Mouse (Mus musculus): ENCODE data around the gene Optn. TPM values are rescaled to one million over a fixed set of nuclear protein-coding genes. Genes with fewer than 3 reads are reported as not detected.

Gene Optn
- total and polyA plus RNA-seq, 2 experiments from 2014 or later: 23.2 to 38.4 TPM

GRCm38 (mm10) chr2:5016922-5017321, 46.9 kb downstream of the Optn start:
- no peak for DNase-seq (ENCODE audit: low spot score)
- Histone ChIP-seq H3K4me2 (ENCODE audit: low read depth, low read length) (no peak overlapping the region), H3K9me3 (replicated peaks; ENCODE audit: control insufficient read depth, low read length) (no peaks in the 10 kb centered on the region), H3K36me3 (replicated peaks; ENCODE audit: control insufficient read depth, insufficient read depth, low read length) (0 out of 2 replicates have a peak, but pooled peaks cover 5% of the 10 kb centered on the region), H3K27me3 (ENCODE audit: control insufficient read depth, insufficient read depth, low read length) (no peaks in the 10 kb centered on the region), H3K4me3 (ENCODE audit: low read depth, low read length) (no peak overlapping the region), H3K4me1 (ENCODE audit: control insufficient read depth, insufficient read depth) (peaks cover 8% of the 10 kb centered on the region; the same call in 1 of the 2 replicates), H3K9ac (replicated peaks; ENCODE audit: low read depth, low read length) (no peak overlapping the region), H3K27ac (ENCODE audit: low read depth) (no peak overlapping the region)
- TF ChIP-seq CTCF (IDR thresholded peaks at IDR 0.05; ENCODE audit: low read depth) (no peak), EP300 (IDR thresholded peaks at IDR 0.05; ENCODE audit: low read depth) (no peak)
- ATAC-seq (ENCODE audit: insufficient read depth, low read depth): no peak
- WGBS: 89% methylated on average over 7 of the region's 7 CpGs

GRCm38 (mm10) chr2:5015527-5015926, 48.3 kb downstream of the Optn start:
- Histone ChIP-seq H3K27ac (ENCODE audit: low read depth) (no peak overlapping the region), H3K9ac (replicated peaks; ENCODE audit: low read depth, low read length) (no peak overlapping the region), H3K27me3 (ENCODE audit: control insufficient read depth, insufficient read depth, low read length) (no peaks in the 10 kb centered on the region), H3K4me2 (ENCODE audit: low read depth, low read length) (no peak overlapping the region), H3K9me3 (replicated peaks; ENCODE audit: control insufficient read depth, low read length) (no peaks in the 10 kb centered on the region), H3K4me1 (ENCODE audit: control insufficient read depth, insufficient read depth) (peaks cover 11% of the 10 kb centered on the region; the same call in 1 of the 2 replicates), H3K36me3 (replicated peaks; ENCODE audit: control insufficient read depth, insufficient read depth, low read length) (no peaks in the 10 kb centered on the region), H3K4me3 (ENCODE audit: low read depth, low read length) (no peak overlapping the region)
- TF ChIP-seq EP300 (IDR thresholded peaks at IDR 0.05; ENCODE audit: low read depth) (no peak), CTCF (IDR thresholded peaks at IDR 0.05; ENCODE audit: low read depth) (no peak)
- ATAC-seq (ENCODE audit: insufficient read depth, low read depth) (no peak), DNase-seq (ENCODE audit: low spot score) (no peak)
- 72% methylated on average over 6 of the region's 6 CpGs for WGBS

- ATAC-seq (ENCODE audit: insufficient read depth, low read depth) (no peak), DNase-seq (ENCODE audit: low spot score) (no peak)
- Histone ChIP-seq H3K9me3 (replicated peaks; ENCODE audit: control insufficient read depth, low read length) (no peaks in the 10 kb centered on the region), H3K4me1 (ENCODE audit: control insufficient read depth, insufficient read depth) (peaks cover 11% of the 10 kb centered on the region; the same call in 1 of the 2 replicates), H3K9ac (replicated peaks; ENCODE audit: low read depth, low read length) (no peak overlapping the region), H3K36me3 (replicated peaks; ENCODE audit: control insufficient read depth, insufficient read depth, low read length) (no peaks in the 10 kb centered on the region), H3K4me3 (ENCODE audit: low read depth, low read length) (no peak overlapping the region), H3K27ac (ENCODE audit: low read depth) (no peak overlapping the region), H3K4me2 (ENCODE audit: low read depth, low read length) (no peak overlapping the region), H3K27me3 (ENCODE audit: control insufficient read depth, insufficient read depth, low read length) (no peaks in the 10 kb centered on the region)
- TF ChIP-seq EP300 (IDR thresholded peaks at IDR 0.05; ENCODE audit: low read depth): no peak
- TF ChIP-seq CTCF (IDR thresholded peaks at IDR 0.05; ENCODE audit: low read depth): no peak
- WGBS: 61% methylated on average over 7 of the region's 7 CpGs
Measured at GRCm38 (mm10) chr2:5014616-5015015, 49.2 kb downstream of the Optn start.

GRCm38 (mm10) chr2:5012491-5013324, 51.1 kb downstream of the Optn start, which contains the start of gene Mcm10:
Mcm10 (minus strand) TSS chr2:5012791.
- Histone ChIP-seq H3K4me3 (ENCODE audit: low read depth, low read length) (peak within 1 kb of the TSS; percentile 61), H3K9ac (replicated peaks; ENCODE audit: low read depth, low read length) (peak within 1 kb of the TSS; percentile 50), H3K9me3 (replicated peaks; ENCODE audit: control insufficient read depth, low read length) (no peaks in the 10 kb centered on the region), H3K27ac (ENCODE audit: low read depth) (no peak within 1 kb of the TSS), H3K4me2 (ENCODE audit: low read depth, low read length) (peak within 1 kb of the TSS; percentile 65), H3K4me1 (ENCODE audit: control insufficient read depth, insufficient read depth) (peaks cover 11% of the 10 kb centered on the region; the same call in 1 of the 2 replicates), H3K27me3 (ENCODE audit: control insufficient read depth, insufficient read depth, low read length) (no peaks in the 10 kb centered on the region), H3K36me3 (replicated peaks; ENCODE audit: control insufficient read depth, insufficient read depth, low read length) (peaks cover 14% of the 10 kb centered on the region)
- TF ChIP-seq EP300 (IDR thresholded peaks at IDR 0.05; ENCODE audit: low read depth) (no peak), CTCF (IDR thresholded peaks at IDR 0.05; ENCODE audit: low read depth) (no peak)
- DNase-seq (ENCODE audit: low spot score): peak; percentile 96
- ATAC-seq (ENCODE audit: insufficient read depth, low read depth): peak; percentile 100
- 3% methylated on average over 32 of the region's 32 CpGs for WGBS

GRCm38 (mm10) chr2:5011898-5012490, 51.9 kb downstream of the Optn start:
- peak overlapping the region; percentile 50 for H3K9ac ChIP-seq (replicated peaks; ENCODE audit: low read depth, low read length)
- H3K4me3 ChIP-seq (ENCODE audit: low read depth, low read length): peak overlapping the region; percentile 61
- TF ChIP-seq EP300 (IDR thresholded peaks at IDR 0.05; ENCODE audit: low read depth) (no peak), CTCF (IDR thresholded peaks at IDR 0.05; ENCODE audit: low read depth) (no peak)
- H3K4me1 ChIP-seq (ENCODE audit: control insufficient read depth, insufficient read depth): peaks cover 11% of the 10 kb centered on the region; the same call in 1 of the 2 replicates
- H3K36me3 ChIP-seq (replicated peaks; ENCODE audit: control insufficient read depth, insufficient read depth, low read length): peaks cover 14% of the 10 kb centered on the region
- ATAC-seq (ENCODE audit: insufficient read depth, low read depth) (no peak), DNase-seq (ENCODE audit: low spot score) (no peak)
- 12% methylated on average over 8 of the region's 8 CpGs for WGBS
- H3K9me3 ChIP-seq (replicated peaks; ENCODE audit: control insufficient read depth, low read length): no peaks in the 10 kb centered on the region
- no peak overlapping the region for H3K27ac ChIP-seq (ENCODE audit: low read depth)
- H3K27me3 ChIP-seq (ENCODE audit: control insufficient read depth, insufficient read depth, low read length): no peaks in the 10 kb centered on the region
- H3K4me2 ChIP-seq (ENCODE audit: low read depth, low read length): peak overlapping the region; percentile 65
